Comparison of ENCODE assay signal across 16 mouse cellular contexts in genomic region chr12:102691761-102692160, GRCm38 (mm10). TPM values are rescaled to one million over a fixed set of nuclear protein-coding genes. Genes with fewer than 3 reads are reported as not detected.
A peak's percentile ranks its signal among the peaks of the same experiment; 100 is the strongest.
DNase-seq lines count a peak whose midpoint lies in the region; ATAC-seq lines count a peak whose summit lies in the region.
"Had no signal": no experiment of that assay in that cellular context is flagged by ENCODE, and none has a peak within 500 bp of the region (broad histone marks: within the 10 kb centered on the region; RNA-seq: fewer than 3 reads in every experiment).

No protein-coding gene starts in this region.

- no peak overlapping the region for H3K4me2 ChIP-seq in intestine, embryonic 16.5 days (ENCODE audit: low read depth, low read length)
- H3K4me2 ChIP-seq in intestine, embryonic 15.5 days (replicated peaks), result no peak overlapping the region
- 0 out of 2 replicates have a peak overlapping the region, but pooled peaks have one; percentile 8 for H3K4me2 ChIP-seq in liver, embryonic 13.5 days
- H3K4me2 ChIP-seq in liver, embryonic 11.5 days, result no peak overlapping the region
- H3K4me2 ChIP-seq: forebrain, embryonic 15.5 days; lung, embryonic 15.5 days; midbrain, embryonic 12.5 days had no signal

- H3K36me3 ChIP-seq in intestine, embryonic 16.5 days (ENCODE audit: control insufficient read depth, insufficient read depth, low read length), result no peaks in the 10 kb centered on the region
- H3K36me3 ChIP-seq in intestine, embryonic 15.5 days, result no peaks in the 10 kb centered on the region
- no peaks in the 10 kb centered on the region for H3K36me3 ChIP-seq in liver, embryonic 13.5 days
- H3K36me3 ChIP-seq in liver, embryonic 11.5 days (ENCODE audit: control insufficient read depth, insufficient read depth, low read length), result no peaks in the 10 kb centered on the region; the same call in 1 of the 2 replicates
- H3K36me3 ChIP-seq: forebrain, embryonic 15.5 days; heart, embryonic 10.5 days; limb, embryonic 10.5 days; lung, embryonic 15.5 days; midbrain, embryonic 12.5 days had no signal

- no peaks in the 10 kb centered on the region for H3K27me3 ChIP-seq in intestine, embryonic 16.5 days (replicated peaks; ENCODE audit: control insufficient read depth, insufficient read depth, low read length)
- no peaks in the 10 kb centered on the region for H3K27me3 ChIP-seq in intestine, embryonic 15.5 days (replicated peaks)
- no peaks in the 10 kb centered on the region for H3K27me3 ChIP-seq in liver, embryonic 13.5 days
- H3K27me3 ChIP-seq in liver, embryonic 11.5 days (replicated peaks; ENCODE audit: control insufficient read depth, insufficient read depth, low read length), result no peaks in the 10 kb centered on the region
- H3K27me3 ChIP-seq: forebrain, embryonic 15.5 days; lung, embryonic 15.5 days; midbrain, embryonic 12.5 days had no signal

- H3K4me1 ChIP-seq in intestine, embryonic 16.5 days (ENCODE audit: control insufficient read depth, insufficient read depth, low read length), result peaks cover 54% of the 10 kb centered on the region
- peaks cover 43% of the 10 kb centered on the region for H3K4me1 ChIP-seq in intestine, embryonic 15.5 days (replicated peaks)
- peaks cover 54% of the 10 kb centered on the region for H3K4me1 ChIP-seq in liver, embryonic 13.5 days (replicated peaks)
- peaks cover 9% of the 10 kb centered on the region for H3K4me1 ChIP-seq in liver, embryonic 11.5 days (replicated peaks; ENCODE audit: control insufficient read depth, insufficient read depth, low read length)

- 53% methylated on average over 7 of the region's 7 CpGs for WGBS in intestine, embryonic 16.5 days
- WGBS in intestine, embryonic 15.5 days, result 67% methylated on average over 7 of the region's 7 CpGs
- WGBS in liver, embryonic 13.5 days (ENCODE audit: insufficient replicate concordance), result 71% methylated on average over 7 of the region's 7 CpGs
- 77% methylated on average over 7 of the region's 7 CpGs for WGBS in liver, embryonic 11.5 days

- H3K9ac ChIP-seq in intestine, embryonic 16.5 days (ENCODE audit: low read depth, low read length), result peak overlapping the region; percentile 36; the same call in 1 of the 2 replicates
- no peak overlapping the region for H3K9ac ChIP-seq in intestine, embryonic 15.5 days
- no peak overlapping the region for H3K9ac ChIP-seq in liver, embryonic 13.5 days
- H3K9ac ChIP-seq in liver, embryonic 11.5 days (ENCODE audit: low read depth, low read length), result no peak overlapping the region
- H3K9ac ChIP-seq: forebrain, embryonic 15.5 days; lung, embryonic 15.5 days; midbrain, embryonic 12.5 days had no signal

- H3K4me3 ChIP-seq in intestine, embryonic 16.5 days (ENCODE audit: low read length), result no peak overlapping the region
- H3K4me3 ChIP-seq in intestine, embryonic 15.5 days (replicated peaks), result no peak overlapping the region
- H3K4me3 ChIP-seq in liver, embryonic 13.5 days (replicated peaks), result no peak overlapping the region
- H3K4me3 ChIP-seq in liver, embryonic 11.5 days (ENCODE audit: low read depth, low read length), result no peak overlapping the region
- H3K4me3 ChIP-seq: forebrain, embryonic 15.5 days; heart, embryonic 10.5 days; left cerebral cortex, adult 2 months; limb, embryonic 10.5 days; lung, embryonic 15.5 days; midbrain, embryonic 12.5 days had no signal

- no peaks in the 10 kb centered on the region for H3K9me3 ChIP-seq in intestine, embryonic 16.5 days (ENCODE audit: control insufficient read depth, low read length)
- no peaks in the 10 kb centered on the region for H3K9me3 ChIP-seq in intestine, embryonic 15.5 days
- H3K9me3 ChIP-seq in liver, embryonic 13.5 days (replicated peaks), result no peaks in the 10 kb centered on the region
- H3K9me3 ChIP-seq in liver, embryonic 11.5 days (ENCODE audit: control insufficient read depth, low read length), result no peaks in the 10 kb centered on the region
- H3K9me3 ChIP-seq: forebrain, embryonic 15.5 days; heart, embryonic 10.5 days; limb, embryonic 10.5 days; lung, embryonic 15.5 days; midbrain, embryonic 12.5 days had no signal

- DNase-seq in liver, embryonic 13.5 days, result no peak
- no peak for DNase-seq in liver, embryonic 11.5 days (ENCODE audit: low spot score)
- DNase-seq in thymus, postnatal 4 days, result peak; percentile 9
- DNase-seq in thymus, postnatal 36 days, result no peak
- DNase-seq: cerebellum, postnatal 36 days; thymus, adult 2 months had no signal

- ATAC-seq in intestine, embryonic 16.5 days, result no peak
- ATAC-seq in intestine, embryonic 15.5 days, result no peak
- no peak for ATAC-seq in liver, embryonic 13.5 days (ENCODE audit: low read depth)
- no peak for ATAC-seq in liver, embryonic 11.5 days (replicated peaks; ENCODE audit: low FRiP score)
- ATAC-seq in monocyte, adult 5-6 weeks (replicated peaks; ENCODE audit: insufficient number of reproducible peaks, low FRiP score, low TSS enrichment, poor library complexity, severe bottlenecking), result no peak
- ATAC-seq: forebrain, embryonic 15.5 days had no signal

- H3K27ac ChIP-seq in intestine, embryonic 16.5 days (ENCODE audit: low read length), result peak overlapping the region; percentile 87; the same call in 1 of the 2 replicates
- H3K27ac ChIP-seq in intestine, embryonic 15.5 days, result no peak overlapping the region
- no peak overlapping the region for H3K27ac ChIP-seq in liver, embryonic 13.5 days
- H3K27ac ChIP-seq in liver, embryonic 11.5 days (ENCODE audit: low read depth, low read length), result no peak overlapping the region
- H3K27ac ChIP-seq: forebrain, embryonic 15.5 days; heart, embryonic 10.5 days; left cerebral cortex, adult 2 months; lung, embryonic 15.5 days; midbrain, embryonic 12.5 days; stomach, postnatal 0 days had no signal

RNA-seq across cellular contexts. Expression of gene Itpk1, which starts 13.0 kb away (rescaled TPM):
- 51.4 and 57.1 TPM in 2 replicates for polyA plus RNA-seq in intestine, embryonic 16.5 days (2015; fragmentation: Nextera tagmentation; extraction: Ambion mirVana)
- 39.1 and 40.1 TPM in 2 replicates for polyA plus RNA-seq in intestine, embryonic 15.5 days (2015; fragmentation: Nextera tagmentation; extraction: Ambion mirVana)
- polyA plus RNA-seq in liver, embryonic 13.5 days (2015; fragmentation: Nextera tagmentation; extraction: Ambion mirVana), result 3.0 and 3.3 TPM in 2 replicates
- 5.8 and 7.3 TPM in 2 replicates for polyA plus RNA-seq in liver, embryonic 11.5 days (2014; fragmentation: Nextera tagmentation; extraction: Ambion mirVana)
- 21.2 to 31.3 TPM (median 22.5 TPM) in 3 replicates for total RNA-seq in monocyte, adult 5-6 weeks (2017)

RNA-seq across cellular contexts. Expression of gene Moap1, which starts 51.7 kb away (rescaled TPM):
- 19.3 and 20.2 TPM in 2 replicates for polyA plus RNA-seq in intestine, embryonic 16.5 days (2015; fragmentation: Nextera tagmentation; extraction: Ambion mirVana)
- polyA plus RNA-seq in intestine, embryonic 15.5 days (2015; fragmentation: Nextera tagmentation; extraction: Ambion mirVana), result 20.5 and 23.1 TPM in 2 replicates
- polyA plus RNA-seq in liver, embryonic 13.5 days (2015; fragmentation: Nextera tagmentation; extraction: Ambion mirVana), result 8.4 and 9.0 TPM in 2 replicates
- 18.3 and 18.4 TPM in 2 replicates for polyA plus RNA-seq in liver, embryonic 11.5 days (2014; fragmentation: Nextera tagmentation; extraction: Ambion mirVana)
- 3.3 to 8.5 TPM (median 4.2 TPM) in 3 replicates for total RNA-seq in monocyte, adult 5-6 weeks (2017)

RNA-seq across cellular contexts. Expression of gene Tmem251, which starts 51.8 kb away (rescaled TPM):
- polyA plus RNA-seq in intestine, embryonic 16.5 days (2015; fragmentation: Nextera tagmentation; extraction: Ambion mirVana), result 16.9 and 17.2 TPM in 2 replicates
- polyA plus RNA-seq in intestine, embryonic 15.5 days (2015; fragmentation: Nextera tagmentation; extraction: Ambion mirVana), result 15.3 and 16.3 TPM in 2 replicates
- 8.8 and 9.2 TPM in 2 replicates for polyA plus RNA-seq in liver, embryonic 13.5 days (2015; fragmentation: Nextera tagmentation; extraction: Ambion mirVana)
- polyA plus RNA-seq in liver, embryonic 11.5 days (2014; fragmentation: Nextera tagmentation; extraction: Ambion mirVana), result 12.6 and 14.0 TPM in 2 replicates
- 15.3 to 22.6 TPM (median 18.9 TPM) in 3 replicates for total RNA-seq in monocyte, adult 5-6 weeks (2017)
